Mouse (Mus musculus) common myeloid progenitor, adult 5-6 weeks (primary cell): ENCODE results near the gene Hectd3. TPM values are rescaled to one million over a fixed set of nuclear protein-coding genes. Genes with fewer than 3 reads are reported as not detected.

Experiments used
- ATAC-seq: replicated peaks from 2 replicates; pipeline ENCODE4 v1.8.0; 2016; ENCODE audit warnings: low read depth, mild to moderate bottlenecking, moderate TSS enrichment, inconsistent platforms; ENCODE audit not compliant: poor library complexity, severe bottlenecking
- total RNA-seq: library from RNA; stranded (forward); fragments of 200-1000, 187-1606 nt; gene quantifications from 2 replicates; pipeline ENCODE4 v1.2.3, GENCODE M21; 2017

The Hectd3 gene
- total RNA-seq, 1 experiment from 2014 or later: 13.2 TPM

DNA sequence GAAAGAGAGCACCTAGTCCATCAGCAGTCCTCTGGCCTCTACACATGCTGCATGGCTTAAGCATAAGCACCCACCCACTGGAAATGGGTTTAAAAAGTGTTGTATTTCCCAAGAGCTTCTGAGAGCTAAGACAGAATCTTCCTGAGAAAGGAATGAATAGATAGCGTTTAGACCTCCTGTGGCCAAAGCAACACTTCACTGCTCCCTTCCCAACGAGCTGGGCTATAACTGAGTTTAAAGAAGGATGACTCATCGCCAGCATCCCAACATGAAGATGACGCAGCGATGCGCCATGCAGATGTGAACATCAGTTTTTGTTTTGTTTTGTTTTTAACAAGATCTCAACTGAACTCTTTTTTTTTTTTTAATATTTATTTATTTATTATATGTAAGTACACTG lies 18.5 kb downstream of the Hectd3 start:
- no peak for ATAC-seq

- ATAC-seq: no peak
Observed at GRCm38 (mm10) chr4:117014901-117015415, 19.8 kb downstream of the Hectd3 start.

DNA sequence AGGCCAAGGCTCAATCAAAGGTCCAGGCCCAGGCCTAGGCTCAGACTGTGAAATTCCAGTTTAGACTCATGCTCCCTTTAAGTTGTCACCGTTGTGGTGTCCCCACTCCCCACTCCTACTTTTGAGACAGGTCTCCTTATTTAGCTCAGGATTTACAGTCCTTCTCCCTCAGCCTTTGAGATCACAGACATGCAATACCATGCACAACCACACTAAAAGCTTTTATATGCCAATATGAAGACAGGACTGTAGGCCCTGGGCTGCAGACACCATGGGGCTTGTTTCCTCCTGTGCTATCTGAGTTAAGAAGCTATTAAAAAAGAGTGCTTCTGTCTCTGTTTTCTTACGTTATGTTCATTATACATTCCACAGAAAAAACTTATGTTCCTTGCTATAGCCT lies 22.6 kb downstream of the Hectd3 start:
- ATAC-seq: no peak

DNA sequence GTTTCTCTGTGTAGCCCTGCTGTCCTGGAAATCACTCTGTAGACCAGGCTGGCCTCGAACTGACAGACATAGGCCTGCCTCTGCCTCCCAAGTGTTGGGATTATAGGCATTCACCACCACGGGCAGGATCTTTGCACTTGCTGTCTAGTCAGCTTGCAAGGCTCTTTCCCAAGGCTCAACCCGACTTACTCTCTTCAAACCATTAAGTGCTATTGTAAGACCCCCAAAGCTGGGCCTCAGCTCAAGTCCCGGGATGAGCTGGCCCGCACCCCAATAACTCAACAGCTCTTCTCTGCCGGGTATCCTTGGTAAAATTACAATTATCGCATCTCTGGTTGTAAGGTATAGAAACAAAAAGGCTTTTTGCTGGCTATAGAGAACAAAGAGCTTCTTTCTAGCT lies 23.2 kb downstream of the Hectd3 start:
- ATAC-seq: no peak

- ATAC-seq: peak; percentile 100
Observed at GRCm38 (mm10) chr4:117019206-117020134, 24.4 kb downstream of the Hectd3 start, which contains the start of gene Eif2b3. Gene Eif2b3 (plus strand): TSS chr4:117019402.

DNA sequence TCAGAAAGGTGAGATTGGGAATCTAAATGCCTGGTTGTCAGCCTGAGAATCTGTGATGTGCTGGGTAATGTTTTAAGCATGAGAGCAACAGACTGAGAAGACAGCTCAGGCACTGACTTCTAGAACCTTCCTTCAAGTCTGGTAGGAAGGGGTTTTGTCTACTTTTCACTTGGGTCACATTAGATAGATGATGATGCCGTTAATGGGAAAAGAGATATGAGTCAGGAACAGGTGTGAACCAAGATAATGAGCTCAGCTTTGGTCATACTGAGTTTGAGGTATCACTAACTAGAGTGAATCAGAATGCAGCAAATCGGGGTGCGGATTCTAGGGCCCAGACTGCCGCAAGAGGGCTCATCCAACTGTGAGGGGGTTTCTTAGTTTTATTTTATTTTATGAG lies 28.4 kb downstream of the Hectd3 start:
- ATAC-seq: no peak

DNA sequence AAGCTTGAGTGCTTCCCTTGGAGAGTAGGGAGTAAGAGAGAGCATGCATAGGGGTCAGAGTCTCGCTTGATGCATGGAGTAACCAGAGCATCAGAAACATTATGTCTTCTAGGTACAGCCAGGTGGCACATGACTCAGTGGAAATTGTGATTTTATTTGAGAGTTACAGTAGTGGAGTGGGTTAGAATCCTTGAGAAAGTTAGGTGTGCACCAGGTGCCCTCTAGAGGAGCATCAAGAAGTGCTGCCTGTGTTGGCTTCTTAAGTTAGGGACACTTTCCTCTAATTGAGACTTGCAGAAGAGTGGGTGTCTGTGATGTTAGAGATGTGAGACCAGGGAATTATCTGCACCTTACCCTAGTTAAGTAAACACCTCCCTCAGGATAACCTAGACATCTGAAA lies 36.0 kb downstream of the Hectd3 start:
- no peak for ATAC-seq

GRCm38 (mm10) chr4:117039925-117040687 lies 45.0 kb downstream of the Hectd3 start:
- no peak for ATAC-seq

- no peak for ATAC-seq
Observed at GRCm38 (mm10) chr4:117040791-117041190, 45.7 kb downstream of the Hectd3 start.

DNA sequence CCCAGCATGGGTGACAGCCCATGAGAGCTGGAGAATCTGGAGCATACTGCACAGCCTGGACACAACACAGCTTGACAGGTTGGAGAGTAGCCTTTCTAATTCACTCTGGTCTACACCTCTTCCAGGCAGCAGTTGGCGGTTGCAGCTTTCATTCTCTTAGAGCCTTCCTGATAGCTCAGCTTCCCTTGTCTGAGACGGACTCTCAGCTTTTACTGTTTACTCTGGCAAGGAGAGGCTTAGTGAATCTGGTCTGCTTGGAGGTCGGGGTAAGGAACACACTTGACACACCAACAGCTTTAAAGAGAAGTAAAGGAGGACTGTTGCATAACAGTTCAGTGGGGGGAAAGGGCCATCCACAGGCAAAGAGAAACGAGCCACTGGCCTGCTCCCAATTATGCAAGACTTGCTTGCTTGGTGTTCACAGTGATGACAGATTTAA lies 46.2 kb downstream of the Hectd3 start:
- peak; percentile 89 for ATAC-seq

GRCm38 (mm10) chr4:117048836-117049235 lies 53.7 kb downstream of the Hectd3 start:
- no peak for ATAC-seq

GRCm38 (mm10) chr4:117049485-117049884 lies 54.4 kb downstream of the Hectd3 start:
- no peak for ATAC-seq

DNA sequence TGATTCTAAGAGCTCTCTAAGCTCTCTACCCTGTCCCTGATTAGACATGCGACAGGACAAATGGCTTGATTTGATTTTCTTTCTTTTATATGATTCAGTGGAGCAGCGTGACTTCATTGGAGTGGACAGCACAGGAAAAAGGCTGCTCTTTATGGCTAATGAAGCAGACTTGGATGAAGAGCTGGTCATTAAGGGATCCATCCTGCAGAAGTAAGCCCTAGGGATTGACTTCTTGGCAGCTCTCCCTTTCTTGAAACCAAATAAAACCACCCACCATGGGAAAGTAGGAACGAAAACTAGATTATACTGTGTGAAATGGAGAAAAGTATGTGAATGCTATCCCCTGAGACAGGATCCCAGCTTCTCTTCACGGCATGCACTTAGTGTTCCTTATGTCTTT lies 57.5 kb downstream of the Hectd3 start:
- no peak for ATAC-seq

DNA sequence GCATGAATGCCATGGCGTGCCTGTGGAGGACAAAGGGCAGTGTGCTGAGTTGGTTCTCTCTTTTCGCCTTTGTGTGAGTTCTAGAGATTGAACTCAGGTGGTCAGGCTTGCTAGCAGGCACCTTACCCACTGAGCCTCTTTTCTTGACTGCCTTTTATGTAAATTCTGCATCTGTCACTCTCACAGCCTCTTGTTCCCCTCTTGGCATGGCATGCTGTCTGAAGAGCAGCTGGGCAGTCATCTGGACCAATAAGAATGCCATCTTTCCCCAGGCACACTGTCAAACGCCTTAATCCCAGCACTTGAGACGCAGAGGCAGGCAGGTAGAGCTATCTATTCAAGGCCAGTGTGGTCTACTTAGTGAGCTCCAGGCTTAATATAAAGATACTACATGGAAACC lies 58.8 kb downstream of the Hectd3 start:
- ATAC-seq: no peak

Other genes with a start within 250 kb of the Hectd3 start
- gene Toe1, start 187.7 kb upstream of the Hectd3 start, total RNA-seq: 31.4 and 38.1 TPM in 2 replicates
- 2.1 and 2.9 TPM in 2 replicates for gene Mutyh, start 187.6 kb upstream of the Hectd3 start, total RNA-seq
- gene Hpdl, start 173.6 kb upstream of the Hectd3 start, total RNA-seq: 0.39 and 0.41 TPM in 2 replicates
- 0.09 and 0.39 TPM in 2 replicates for gene Zswim5, start 117.9 kb upstream of the Hectd3 start, total RNA-seq
- 69.2 and 87.5 TPM in 2 replicates for gene Urod, start 904 bp upstream of the Hectd3 start, total RNA-seq
- 41.6 and 48.6 TPM in 2 replicates for gene Eif2b3, start 24.1 kb downstream of the Hectd3 start, total RNA-seq
- not detected in 2 replicates for gene Ptch2, start 100.8 kb downstream of the Hectd3 start, total RNA-seq
- 6.7 and 7.8 TPM in 2 replicates for gene Btbd19, start 130.4 kb downstream of the Hectd3 start, total RNA-seq
- not detected in 2 replicates for gene Tctex1d4, start 131.5 kb downstream of the Hectd3 start, total RNA-seq
- gene Plk3, start 138.6 kb downstream of the Hectd3 start, total RNA-seq: 2.9 and 3.9 TPM in 2 replicates
- 1,886 and 2,148 TPM in 2 replicates for gene Rps8, start 160.9 kb downstream of the Hectd3 start, total RNA-seq
- gene Kif2c, start 187.3 kb downstream of the Hectd3 start, total RNA-seq: 33.7 and 40.7 TPM in 2 replicates